Mouse (Mus musculus): ENCODE results near the gene Alkbh7.

Gene Alkbh7

GRCm38 (mm10) chr17:57031661-57032420 is 34.7 kb downstream of the Alkbh7 start:
- peak; percentile 100 for DNase-seq

GRCm38 (mm10) chr17:57032854-57033253 is 35.7 kb downstream of the Alkbh7 start:
- no peak for DNase-seq

- DNase-seq: no peak
These were observed 41.8 kb downstream of the Alkbh7 start for GRCm38 (mm10) chr17:57038978-57039377.

GRCm38 (mm10) chr17:57041554-57041953 is 44.4 kb downstream of the Alkbh7 start, which contains the start of gene Slc25a41:
Gene Slc25a41 (minus strand): TSS chr17:57041654.
- DNase-seq: no peak

- peak in 1 of 2 experiments; percentile 37 for DNase-seq
These were observed 50.3 kb downstream of the Alkbh7 start for GRCm38 (mm10) chr17:57047406-57047805.

GRCm38 (mm10) chr17:57048816-57049215 is 51.7 kb downstream of the Alkbh7 start:
- no peak for DNase-seq
